Mouse (Mus musculus): Measurements from ENCODE around the gene A530032D15Rik. TPM values are rescaled to one million over a fixed set of nuclear protein-coding genes. Genes with fewer than 3 reads are reported as not detected.
"Not testable (repeated sequence)": the region's sequence is repeated elsewhere in the genome, so short reads cannot be mapped to it uniquely, and the experiment has no call there.

The A530032D15Rik gene
- polyA plus RNA-seq, 1 experiment from 2014 or later = not detected

DNA sequence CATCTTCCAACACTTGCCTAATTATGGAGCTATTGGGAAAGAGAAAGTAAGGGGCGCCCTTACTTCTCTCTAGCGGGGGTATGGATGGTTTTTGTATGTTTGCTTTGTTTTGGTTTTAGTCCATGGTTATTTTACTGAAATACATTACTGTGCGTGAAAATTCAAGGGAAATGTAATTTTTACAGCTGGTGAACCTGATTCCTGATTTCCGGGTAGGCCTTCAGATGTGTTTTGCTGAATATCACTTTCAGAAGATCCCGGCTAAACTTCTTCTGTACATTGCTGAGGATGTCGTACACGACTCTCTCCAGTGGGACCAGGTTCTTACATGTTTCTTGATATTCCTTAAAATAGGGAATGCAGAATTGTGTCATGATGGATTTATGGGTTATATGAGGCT is 2.6 kb upstream of the A530032D15Rik start:
- not testable (repeated sequence) for H3K4me1 ChIP-seq (ENCODE audit: control insufficient read depth, insufficient read depth, low read length); H3K4me3 ChIP-seq (ENCODE audit: low read depth, low read length); H3K36me3 ChIP-seq (ENCODE audit: control insufficient read depth, insufficient read depth, low read length); H3K4me2 ChIP-seq (ENCODE audit: low read depth, low read length); H3K9ac ChIP-seq (replicated peaks; ENCODE audit: low read depth, low read length); H3K27ac ChIP-seq (ENCODE audit: low read depth, low read length); H3K9me3 ChIP-seq (ENCODE audit: control insufficient read depth, low read length); H3K27me3 ChIP-seq (ENCODE audit: control insufficient read depth, insufficient read depth, low read length); ATAC-seq (ENCODE audit: low read depth)
- WGBS = 91% methylated on average over 7 of the region's 7 CpGs

DNA sequence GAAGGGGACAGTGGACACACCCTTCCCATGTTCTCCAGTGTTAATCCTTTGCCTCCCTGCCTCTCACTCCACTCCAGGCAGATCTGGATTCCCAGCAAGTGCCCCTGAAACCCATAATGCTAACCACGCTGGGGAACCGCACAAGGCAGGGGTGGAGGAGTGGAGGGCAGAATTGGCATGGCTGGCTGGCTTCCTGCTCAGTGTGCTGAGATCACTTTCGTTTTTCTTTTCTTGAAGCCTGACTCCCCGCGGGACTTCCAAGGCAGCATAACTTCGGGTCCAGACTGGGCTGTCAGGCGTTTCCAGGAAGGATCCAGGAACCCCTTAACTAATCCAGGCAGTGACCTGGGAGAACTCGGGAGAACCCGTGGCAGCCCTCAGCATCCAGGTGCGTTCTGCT is 1.9 kb upstream of the A530032D15Rik start:
- not testable (repeated sequence) for H3K4me1 ChIP-seq (ENCODE audit: control insufficient read depth, insufficient read depth, low read length); H3K27me3 ChIP-seq (ENCODE audit: control insufficient read depth, insufficient read depth, low read length); H3K36me3 ChIP-seq (ENCODE audit: control insufficient read depth, insufficient read depth, low read length); ATAC-seq (ENCODE audit: low read depth); H3K4me2 ChIP-seq (ENCODE audit: low read depth, low read length); H3K9ac ChIP-seq (replicated peaks; ENCODE audit: low read depth, low read length); H3K4me3 ChIP-seq (ENCODE audit: low read depth, low read length); H3K27ac ChIP-seq (ENCODE audit: low read depth, low read length); H3K9me3 ChIP-seq (ENCODE audit: control insufficient read depth, low read length)
- 67% methylated on average over 9 of the region's 10 CpGs for WGBS

DNA sequence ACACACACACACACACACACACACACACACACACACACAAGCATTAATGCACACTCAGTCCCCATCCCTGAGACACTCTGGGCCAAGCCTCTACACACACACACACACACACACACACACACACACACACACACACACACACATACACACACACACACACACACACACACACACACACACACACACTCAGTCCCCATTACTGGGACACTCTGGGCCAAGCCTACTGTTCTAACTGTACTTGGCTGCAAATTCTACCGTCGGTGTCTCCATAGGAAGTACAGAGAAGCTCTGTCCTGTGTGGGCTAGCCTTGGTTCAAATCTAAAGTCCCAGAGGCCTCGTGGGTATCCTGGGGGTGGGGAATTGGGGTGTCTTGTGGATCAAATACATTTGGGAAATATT is 1.2 kb upstream of the A530032D15Rik start:
- not testable (repeated sequence) for H3K4me1 ChIP-seq (ENCODE audit: control insufficient read depth, insufficient read depth, low read length); H3K9ac ChIP-seq (replicated peaks; ENCODE audit: low read depth, low read length); H3K27ac ChIP-seq (ENCODE audit: low read depth, low read length); H3K4me2 ChIP-seq (ENCODE audit: low read depth, low read length); H3K9me3 ChIP-seq (ENCODE audit: control insufficient read depth, low read length); H3K4me3 ChIP-seq (ENCODE audit: low read depth, low read length); ATAC-seq (ENCODE audit: low read depth); H3K36me3 ChIP-seq (ENCODE audit: control insufficient read depth, insufficient read depth, low read length); H3K27me3 ChIP-seq (ENCODE audit: control insufficient read depth, insufficient read depth, low read length)
- WGBS = 68% methylated on average over 2 of the region's 3 CpGs

DNA sequence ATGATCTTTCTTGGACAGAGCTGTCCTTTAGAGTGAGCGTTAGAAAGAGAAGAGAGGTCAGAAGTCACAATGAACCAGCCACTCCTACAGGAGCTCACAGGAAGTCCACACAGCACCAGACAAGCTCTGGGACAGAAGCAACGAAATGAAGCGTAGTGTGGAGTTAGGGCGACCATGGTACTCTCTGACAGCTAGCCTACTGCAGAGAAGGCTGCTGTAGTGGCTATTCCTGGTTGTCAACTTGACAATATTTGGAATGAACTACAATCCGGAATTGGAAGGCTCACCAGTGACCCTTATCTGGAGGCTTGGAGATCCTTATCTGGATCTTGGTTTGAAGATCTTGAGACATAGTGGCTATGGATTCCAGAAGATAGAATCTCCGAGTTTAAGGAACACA is 3.6 kb downstream of the A530032D15Rik start:
- H3K9me3 ChIP-seq (ENCODE audit: control insufficient read depth, low read length); H3K4me1 ChIP-seq (ENCODE audit: control insufficient read depth, insufficient read depth, low read length); H3K9ac ChIP-seq (replicated peaks; ENCODE audit: low read depth, low read length); H3K4me3 ChIP-seq (ENCODE audit: low read depth, low read length); H3K27ac ChIP-seq (ENCODE audit: low read depth, low read length); H3K27me3 ChIP-seq (ENCODE audit: control insufficient read depth, insufficient read depth, low read length); H3K36me3 ChIP-seq (ENCODE audit: control insufficient read depth, insufficient read depth, low read length); ATAC-seq (ENCODE audit: low read depth); H3K4me2 ChIP-seq (ENCODE audit: low read depth, low read length): not testable (repeated sequence)
- WGBS = 75% methylated on average over 5 of the region's 6 CpGs

DNA sequence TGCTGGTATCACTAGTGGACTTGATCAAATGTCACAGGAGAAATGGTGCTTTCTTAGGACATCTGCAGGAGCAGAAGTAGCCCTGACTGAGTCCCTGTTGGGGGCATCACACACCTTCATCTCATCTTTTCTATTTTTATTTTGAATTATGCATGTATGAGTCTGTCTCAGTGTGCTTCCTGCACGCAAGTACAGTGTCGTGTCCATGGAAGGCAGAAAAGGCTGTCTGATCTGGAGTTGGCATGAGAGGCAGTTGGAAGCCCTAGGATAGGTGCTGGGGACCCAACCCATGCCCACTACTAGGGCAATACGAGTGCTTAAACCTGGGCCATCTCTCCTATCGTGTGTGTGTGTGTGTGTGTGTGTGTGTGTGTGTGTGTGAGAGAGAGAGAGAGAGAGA is 4.3 kb downstream of the A530032D15Rik start:
- not testable (repeated sequence) for H3K9ac ChIP-seq (replicated peaks; ENCODE audit: low read depth, low read length); H3K36me3 ChIP-seq (ENCODE audit: control insufficient read depth, insufficient read depth, low read length); H3K4me2 ChIP-seq (ENCODE audit: low read depth, low read length); H3K27me3 ChIP-seq (ENCODE audit: control insufficient read depth, insufficient read depth, low read length); H3K9me3 ChIP-seq (ENCODE audit: control insufficient read depth, low read length); H3K4me1 ChIP-seq (ENCODE audit: control insufficient read depth, insufficient read depth, low read length); H3K4me3 ChIP-seq (ENCODE audit: low read depth, low read length); ATAC-seq (ENCODE audit: low read depth); H3K27ac ChIP-seq (ENCODE audit: low read depth, low read length)
- WGBS = 80% methylated on average over 4 of the region's 4 CpGs

DNA sequence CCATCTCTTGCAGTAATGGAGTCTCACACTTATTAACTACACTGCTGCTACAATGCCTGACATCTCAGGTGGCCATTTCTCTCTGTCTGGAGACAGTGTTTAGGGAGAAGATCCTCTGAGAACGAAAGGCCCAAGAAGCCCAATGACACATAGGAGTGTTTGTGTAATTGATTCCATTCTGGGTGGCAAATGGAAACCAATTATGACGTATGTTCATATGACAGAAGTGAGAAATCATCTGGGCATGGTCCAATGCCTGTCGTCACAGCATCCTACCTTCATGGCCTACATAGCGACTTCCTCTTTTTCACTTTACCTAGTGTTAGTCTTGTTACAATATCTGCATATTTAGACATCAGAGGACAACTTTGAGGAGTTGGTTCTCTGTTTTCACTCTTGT is 7.9 kb downstream of the A530032D15Rik start:
- H3K27ac ChIP-seq (ENCODE audit: low read depth, low read length); ATAC-seq (ENCODE audit: low read depth); H3K27me3 ChIP-seq (ENCODE audit: control insufficient read depth, insufficient read depth, low read length); H3K9ac ChIP-seq (replicated peaks; ENCODE audit: low read depth, low read length); H3K9me3 ChIP-seq (ENCODE audit: control insufficient read depth, low read length); H3K36me3 ChIP-seq (ENCODE audit: control insufficient read depth, insufficient read depth, low read length); H3K4me3 ChIP-seq (ENCODE audit: low read depth, low read length); H3K4me1 ChIP-seq (ENCODE audit: control insufficient read depth, insufficient read depth, low read length); H3K4me2 ChIP-seq (ENCODE audit: low read depth, low read length): not testable (repeated sequence)
- 92% methylated on average over 4 of the region's 4 CpGs for WGBS

DNA sequence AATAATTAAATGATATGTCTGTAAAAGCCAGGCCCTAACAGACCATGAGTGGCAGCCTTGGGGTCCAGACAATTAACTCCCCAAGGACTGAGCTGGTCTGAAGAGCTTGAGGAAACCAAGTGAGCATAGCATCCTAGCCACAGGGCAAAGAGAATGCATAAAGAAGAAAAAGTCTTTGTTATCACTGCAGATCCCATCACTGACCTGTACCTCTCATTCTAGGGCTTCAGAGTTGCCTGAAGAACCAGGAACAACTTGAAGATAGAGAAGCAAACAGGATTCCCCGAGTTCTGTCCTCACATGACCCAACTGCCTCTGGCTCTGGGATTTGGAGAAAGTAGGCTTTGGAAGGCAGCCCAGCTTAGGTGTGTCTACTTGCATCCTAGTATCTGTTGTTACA is 9.8 kb downstream of the A530032D15Rik start, which contains the start of gene Gm10553:
Gene Gm10553, plus strand, starts transcription at position 301 of the 400 bp plus-strand sequence.
- ATAC-seq (ENCODE audit: low read depth); H3K4me2 ChIP-seq (ENCODE audit: low read depth, low read length); H3K4me3 ChIP-seq (ENCODE audit: low read depth, low read length); H3K27ac ChIP-seq (ENCODE audit: low read depth, low read length); H3K36me3 ChIP-seq (ENCODE audit: control insufficient read depth, insufficient read depth, low read length); H3K4me1 ChIP-seq (ENCODE audit: control insufficient read depth, insufficient read depth, low read length); H3K27me3 ChIP-seq (ENCODE audit: control insufficient read depth, insufficient read depth, low read length); H3K9ac ChIP-seq (replicated peaks; ENCODE audit: low read depth, low read length); H3K9me3 ChIP-seq (ENCODE audit: control insufficient read depth, low read length): not testable (repeated sequence)
- 67% methylated on average over 1 of the region's 1 CpGs for WGBS

DNA sequence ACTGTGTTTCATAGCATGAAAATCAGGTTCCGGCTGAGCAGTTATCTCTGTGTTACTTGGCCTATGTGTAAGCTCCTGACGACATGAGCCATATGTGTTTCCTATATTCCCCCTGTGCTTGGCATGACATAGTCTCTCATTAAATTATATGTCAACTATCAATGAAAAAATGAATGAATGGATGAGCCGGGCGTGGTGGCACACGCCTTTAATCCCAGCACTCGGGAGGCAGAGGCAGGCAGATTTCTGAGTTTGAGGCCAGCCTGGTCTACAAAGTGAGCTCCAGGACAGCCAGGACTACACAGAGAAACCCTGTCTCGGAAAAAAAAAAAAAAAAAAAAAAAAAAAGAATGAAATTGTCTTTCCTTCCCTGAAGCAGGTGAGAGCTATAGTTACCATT is 10.6 kb downstream of the A530032D15Rik start:
- not testable (repeated sequence) for H3K4me3 ChIP-seq (ENCODE audit: low read depth, low read length); H3K27me3 ChIP-seq (ENCODE audit: control insufficient read depth, insufficient read depth, low read length); H3K36me3 ChIP-seq (ENCODE audit: control insufficient read depth, insufficient read depth, low read length); H3K27ac ChIP-seq (ENCODE audit: low read depth, low read length); H3K9ac ChIP-seq (replicated peaks; ENCODE audit: low read depth, low read length); ATAC-seq (ENCODE audit: low read depth); H3K4me1 ChIP-seq (ENCODE audit: control insufficient read depth, insufficient read depth, low read length); H3K9me3 ChIP-seq (ENCODE audit: control insufficient read depth, low read length); H3K4me2 ChIP-seq (ENCODE audit: low read depth, low read length)
- WGBS = 89% methylated on average over 6 of the region's 7 CpGs

DNA sequence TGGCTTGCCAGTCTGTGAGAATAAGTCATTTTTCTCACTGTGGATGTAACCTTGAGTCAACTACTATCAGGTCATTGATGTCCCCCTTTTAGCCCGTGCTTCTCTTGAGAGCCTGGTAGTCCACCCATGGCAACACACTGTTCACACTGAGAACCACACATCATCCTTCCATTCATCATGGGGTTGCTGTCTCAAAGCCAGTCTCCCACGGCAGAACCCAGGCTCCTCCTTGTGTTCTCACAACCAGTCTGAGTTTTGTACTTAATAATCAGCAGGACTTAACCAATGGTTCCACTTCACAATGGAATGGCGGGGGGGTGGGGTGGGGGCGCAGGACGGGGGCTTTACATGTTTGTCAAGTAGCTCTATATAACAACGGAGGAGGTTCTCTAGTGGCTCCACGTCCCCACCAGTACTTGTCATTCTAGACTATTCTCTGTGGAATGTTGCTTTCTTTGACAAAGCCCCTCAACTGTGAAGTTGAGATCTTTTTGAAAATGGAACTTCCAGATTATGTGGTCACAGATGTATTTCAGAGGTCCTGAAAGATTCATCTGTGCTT is 16.6 kb downstream of the A530032D15Rik start:
- not testable (repeated sequence) for H3K9ac ChIP-seq (replicated peaks; ENCODE audit: low read depth, low read length); ATAC-seq (ENCODE audit: low read depth); H3K36me3 ChIP-seq (ENCODE audit: control insufficient read depth, insufficient read depth, low read length); H3K4me1 ChIP-seq (ENCODE audit: control insufficient read depth, insufficient read depth, low read length); H3K27ac ChIP-seq (ENCODE audit: low read depth, low read length); H3K27me3 ChIP-seq (ENCODE audit: control insufficient read depth, insufficient read depth, low read length); H3K4me2 ChIP-seq (ENCODE audit: low read depth, low read length); H3K4me3 ChIP-seq (ENCODE audit: low read depth, low read length); H3K9me3 ChIP-seq (ENCODE audit: control insufficient read depth, low read length)
- WGBS = 86% methylated on average over 6 of the region's 7 CpGs

DNA sequence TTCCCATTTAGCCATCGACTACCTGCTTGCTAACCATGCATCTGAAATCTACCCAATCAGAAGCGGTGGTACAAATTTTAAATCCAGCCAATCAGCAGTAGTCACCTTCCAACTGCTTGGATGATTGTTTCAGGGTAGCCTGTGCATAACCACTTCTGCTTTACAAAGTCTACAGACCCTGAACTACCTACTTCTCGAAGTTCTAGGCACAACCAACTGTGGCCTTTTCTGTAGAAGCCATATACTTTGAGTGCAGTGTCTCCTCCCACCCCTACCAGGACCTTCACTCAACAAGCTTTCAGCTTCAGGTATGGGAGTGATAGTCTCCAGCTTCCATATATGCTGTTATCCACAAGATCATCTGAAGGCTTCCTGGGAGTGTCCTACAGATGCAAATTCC is 17.5 kb downstream of the A530032D15Rik start:
- not testable (repeated sequence) for H3K4me3 ChIP-seq (ENCODE audit: low read depth, low read length); ATAC-seq (ENCODE audit: low read depth); H3K9ac ChIP-seq (replicated peaks; ENCODE audit: low read depth, low read length); H3K27ac ChIP-seq (ENCODE audit: low read depth, low read length); H3K27me3 ChIP-seq (ENCODE audit: control insufficient read depth, insufficient read depth, low read length); H3K36me3 ChIP-seq (ENCODE audit: control insufficient read depth, insufficient read depth, low read length); H3K9me3 ChIP-seq (ENCODE audit: control insufficient read depth, low read length); H3K4me1 ChIP-seq (ENCODE audit: control insufficient read depth, insufficient read depth, low read length); H3K4me2 ChIP-seq (ENCODE audit: low read depth, low read length)
- WGBS = 53% methylated on average over 1 of the region's 3 CpGs
